Mouse (Mus musculus): ENCODE measurements around the gene Adcy9. TPM values are rescaled to one million over a fixed set of nuclear protein-coding genes. Genes with fewer than 3 reads are reported as not detected.

The Adcy9 gene
- total and polyA plus RNA-seq, 3 experiments, result 1.1 to 3.1 (median 1.2) TPM

DNA sequence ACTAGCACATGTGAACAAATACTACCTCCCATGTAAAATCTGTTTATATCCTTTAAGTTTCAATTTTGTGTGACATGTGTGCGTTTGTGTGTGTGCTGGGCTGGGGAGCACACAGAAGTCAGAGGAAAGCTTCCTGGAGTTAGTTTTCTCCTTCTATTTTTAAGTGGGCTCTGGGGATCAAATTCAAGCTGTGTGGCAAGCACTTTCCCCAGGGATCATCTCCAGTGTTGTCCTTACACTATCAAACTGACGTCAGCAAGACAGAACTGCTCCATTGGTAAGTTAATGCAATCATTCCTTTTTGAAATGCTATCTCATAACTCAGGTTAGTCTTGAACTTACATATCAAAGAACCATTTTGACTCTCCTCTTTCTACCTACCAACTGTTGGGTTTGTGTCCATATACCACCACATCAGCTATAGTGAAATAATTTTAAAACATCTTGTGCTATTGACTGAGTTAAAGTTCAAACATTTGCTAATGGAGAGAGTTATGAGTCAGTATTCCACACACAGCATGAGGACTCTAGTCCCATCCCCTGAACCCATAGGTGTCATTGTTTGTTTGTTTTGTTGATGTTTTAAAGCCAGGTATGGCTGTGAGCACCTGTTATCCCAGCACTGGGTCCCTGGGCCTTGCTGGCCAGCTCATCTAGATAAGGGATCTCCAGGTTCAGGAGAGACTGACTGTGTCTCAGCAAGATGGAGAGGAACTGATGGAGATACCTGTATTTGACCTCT lies 104.8 kb downstream of the Adcy9 start:
- Histone ChIP-seq H3K27ac (ENCODE audit: insufficient read depth, low read depth) (no peak overlapping the region), H3K4me2 (ENCODE audit: insufficient read depth, low read depth, poor library complexity, severe bottlenecking) (no peak overlapping the region), H3K36me3 (replicated peaks in 1 of 2; ENCODE audit: control insufficient read depth in 1 of 2, insufficient read depth in 1 of 2, low read length in 1 of 2) (no peaks in the 10 kb centered on the region), H3K4me1 (ENCODE audit: control insufficient read depth in 1 of 2, insufficient read depth in 2 of 2) (peaks cover 0 to 3% of the 10 kb centered on the region in 2 experiments; a peak in 2 of 4 replicates), H3K79me2 (replicated peaks; ENCODE audit: control insufficient read depth, extremely low read depth, insufficient read depth, poor library complexity, severe bottlenecking) (no peaks in the 10 kb centered on the region), H3K9ac (ENCODE audit: insufficient read depth, low read depth) (no peak overlapping the region), H3K4me3 (replicated peaks in 1 of 3; ENCODE audit: low read depth in 2 of 3, low read length in 2 of 3, poor library complexity in 1 of 3) (no peak overlapping the region), H3K27me3 (replicated peaks) (no peaks in the 10 kb centered on the region), H3K9me3 (replicated peaks; ENCODE audit: low read length) (no peaks in the 10 kb centered on the region)
- no peak for DNase-seq (ENCODE audit: extremely low read depth)
- no peak for TF ChIP-seq POLR2AphosphoS2 (IDR thresholded peaks at IDR 0.05; ENCODE audit: low read depth, low read length)
- no peak for TF ChIP-seq MAFK (IDR thresholded peaks at IDR 0.05; ENCODE audit: insufficient replicate concordance, low read length)
- no peak for TF ChIP-seq POLR2A (IDR thresholded peaks at IDR 0.05; ENCODE audit: low read depth, low read length)
- no peak for TF ChIP-seq NELFE (IDR thresholded peaks at IDR 0.05; ENCODE audit: low read depth, low read length)
- no peak for TF ChIP-seq EP300 (IDR thresholded peaks at IDR 0.05; ENCODE audit: low read length)
- no peak for TF ChIP-seq IRF4 (IDR thresholded peaks at IDR 0.05; ENCODE audit: low read depth, low read length)
- TF ChIP-seq HCFC1 (IDR thresholded peaks at IDR 0.05; ENCODE audit: low read depth, low read length), result no peak
- no peak for TF ChIP-seq RAD21 (IDR thresholded peaks at IDR 0.05; ENCODE audit: low read depth, low read length)
- TF ChIP-seq ZC3H11A (IDR thresholded peaks at IDR 0.05; ENCODE audit: low read depth, low read length), result no peak
- no peak for TF ChIP-seq MXI1 (IDR thresholded peaks at IDR 0.05; ENCODE audit: low read depth, low read length)
- TF ChIP-seq PAX5 (IDR thresholded peaks at IDR 0.05; ENCODE audit: low read length), result no peak
- no peak for TF ChIP-seq CHD2 (IDR thresholded peaks at IDR 0.05; ENCODE audit: low read length)
- no peak for TF ChIP-seq BHLHE40 (IDR thresholded peaks at IDR 0.05; ENCODE audit: low read depth, low read length)
- no peak for TF ChIP-seq GABPA (IDR thresholded peaks at IDR 0.05; ENCODE audit: insufficient replicate concordance, low read depth, low read length)
- no peak for TF ChIP-seq CTCF (conservative IDR thresholded peaks at IDR 0.05 in 1 of 2, IDR thresholded peaks at IDR 0.05 in 1 of 2; ENCODE audit: low read depth in 2 of 2, low read length in 2 of 2)
- no peak for TF ChIP-seq JUND (conservative IDR thresholded peaks at IDR 0.05; ENCODE audit: low read depth, low read length)
- no peak for TF ChIP-seq KAT2A (IDR thresholded peaks at IDR 0.05; ENCODE audit: insufficient replicate concordance, low read length)
- no peak for TF ChIP-seq UBTF (IDR thresholded peaks at IDR 0.05; ENCODE audit: low read depth, low read length)
- in situ Hi-C loops (cut with MboI; ENCODE audit: low pct_ligation_motif_present, low pct_unique_long_range_greater_than_20kb, low sequenced_read_pairs) (no loop called here), dilution Hi-C loops (cut with MboI; ENCODE audit: extremely low pct_ligation_motif_present, extremely low pct_unique_long_range_greater_than_20kb, low sequenced_read_pairs) (no loop called here)

DNA sequence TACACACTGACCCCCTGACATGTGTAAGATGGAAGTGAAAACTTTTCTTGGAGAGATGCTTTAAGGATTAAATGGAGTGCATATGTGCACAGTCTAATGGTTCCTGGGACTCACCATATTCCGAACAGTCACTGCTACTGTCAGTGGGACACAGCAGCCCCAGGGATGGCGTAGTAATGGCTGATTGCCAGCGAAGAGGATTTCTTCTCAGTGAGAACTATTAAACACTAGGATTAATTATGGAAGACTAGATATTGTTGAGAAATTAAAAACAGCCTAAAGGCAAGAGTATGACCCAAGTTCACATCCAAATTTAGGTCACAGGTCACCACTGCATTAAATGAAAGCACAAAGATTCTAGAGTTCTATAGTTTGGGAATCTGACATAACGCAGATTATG lies 105.4 kb downstream of the Adcy9 start:
- H3K9ac ChIP-seq (ENCODE audit: insufficient read depth, low read depth), result no peak overlapping the region
- TF ChIP-seq POLR2A (IDR thresholded peaks at IDR 0.05; ENCODE audit: low read depth, low read length) (no peak), ZKSCAN1 (IDR thresholded peaks at IDR 0.05; ENCODE audit: borderline replicate concordance, low read depth, low read length) (no peak), MEF2A (IDR thresholded peaks at IDR 0.05; ENCODE audit: borderline replicate concordance, low read depth, low read length) (no peak), UBTF (IDR thresholded peaks at IDR 0.05; ENCODE audit: low read depth, low read length) (no peak), ZNF384 (IDR thresholded peaks at IDR 0.05; ENCODE audit: low read depth, low read length) (no peak), ZC3H11A (IDR thresholded peaks at IDR 0.05; ENCODE audit: low read depth, low read length) (no peak), BHLHE40 (IDR thresholded peaks at IDR 0.05; ENCODE audit: low read depth, low read length) (no peak), JUND (conservative IDR thresholded peaks at IDR 0.05; ENCODE audit: low read depth, low read length) (no peak), KAT2A (IDR thresholded peaks at IDR 0.05; ENCODE audit: insufficient replicate concordance, low read length) (no peak), PAX5 (IDR thresholded peaks at IDR 0.05; ENCODE audit: low read length) (no peak), ZMIZ1 (IDR thresholded peaks at IDR 0.05; ENCODE audit: low read depth, low read length) (no peak), HCFC1 (IDR thresholded peaks at IDR 0.05; ENCODE audit: low read depth, low read length) (no peak), MXI1 (IDR thresholded peaks at IDR 0.05; ENCODE audit: low read depth, low read length) (no peak), CHD2 (IDR thresholded peaks at IDR 0.05; ENCODE audit: low read length) (no peak), RAD21 (IDR thresholded peaks at IDR 0.05; ENCODE audit: low read depth, low read length) (no peak), TCF12 (IDR thresholded peaks at IDR 0.05; ENCODE audit: low read depth, low read length) (no peak), USF1 (IDR thresholded peaks at IDR 0.05; ENCODE audit: low read depth, low read length) (no peak), SIN3A (IDR thresholded peaks at IDR 0.05; ENCODE audit: low read length) (no peak)
- no peaks in the 10 kb centered on the region for H3K27me3 ChIP-seq (replicated peaks)
- dilution Hi-C loops (cut with MboI; ENCODE audit: extremely low pct_ligation_motif_present, extremely low pct_unique_long_range_greater_than_20kb, low sequenced_read_pairs) (no loop called here), in situ Hi-C loops (cut with MboI; ENCODE audit: low pct_ligation_motif_present, low pct_unique_long_range_greater_than_20kb, low sequenced_read_pairs) (no loop called here)
- no peaks in the 10 kb centered on the region for H3K79me2 ChIP-seq (replicated peaks; ENCODE audit: control insufficient read depth, extremely low read depth, insufficient read depth, poor library complexity, severe bottlenecking)
- no peak overlapping the region for H3K4me2 ChIP-seq (ENCODE audit: insufficient read depth, low read depth, poor library complexity, severe bottlenecking)
- no peak for DNase-seq (ENCODE audit: extremely low read depth)
- no peak overlapping the region for H3K27ac ChIP-seq (ENCODE audit: insufficient read depth, low read depth)
- H3K4me3 ChIP-seq (replicated peaks in 1 of 3; ENCODE audit: low read depth in 2 of 3, low read length in 2 of 3, poor library complexity in 1 of 3), result no peak overlapping the region
- no peaks in the 10 kb centered on the region for H3K9me3 ChIP-seq (replicated peaks; ENCODE audit: low read length)
- no peaks in the 10 kb centered on the region for H3K36me3 ChIP-seq (replicated peaks in 1 of 2; ENCODE audit: control insufficient read depth in 1 of 2, insufficient read depth in 1 of 2, low read length in 1 of 2)
- H3K4me1 ChIP-seq (ENCODE audit: control insufficient read depth in 1 of 2, insufficient read depth in 2 of 2), result peaks cover 0 to 3% of the 10 kb centered on the region in 2 experiments; a peak in 2 of 4 replicates
